ENCODE assay signal across 14 mouse cellular contexts in the genomic region with DNA sequence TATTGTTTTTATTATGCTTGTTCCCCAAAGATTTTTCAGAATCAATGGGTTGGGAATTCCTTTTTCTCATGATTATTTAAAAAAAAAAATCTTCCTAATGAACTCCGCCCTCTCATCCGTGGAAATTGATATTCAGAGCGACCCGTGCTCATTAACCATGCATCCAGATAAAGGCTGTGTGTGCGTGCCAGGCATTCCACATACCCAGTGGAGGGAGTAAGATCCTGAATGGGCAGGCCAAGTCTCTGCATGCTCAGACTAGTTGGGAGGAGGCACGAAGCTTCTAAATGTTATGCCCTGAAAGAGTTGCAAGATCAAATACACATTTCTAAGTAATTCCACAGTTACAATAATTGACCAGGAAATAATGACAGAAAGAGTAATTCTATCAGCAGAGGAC. TPM values are rescaled to one million over a fixed set of nuclear protein-coding genes. Genes with fewer than 3 reads are reported as not detected.
DNase-seq lines count a peak whose midpoint lies in the region; ATAC-seq and TF ChIP-seq lines count a peak whose summit lies in the region.
"Had no signal": no experiment of that assay in that cellular context is flagged by ENCODE, and none has a peak within 500 bp of the region (broad histone marks: within the 10 kb centered on the region; RNA-seq: fewer than 3 reads in every experiment).

No protein-coding gene starts in this region.

- H3K4me2 ChIP-seq in midbrain, embryonic 11.5 days: no peak overlapping the region
- no peak overlapping the region for H3K4me2 ChIP-seq in forebrain, embryonic 15.5 days (replicated peaks)
- H3K4me2 ChIP-seq in kidney, embryonic 16.5 days (replicated peaks; ENCODE audit: low read depth, low read length): no peak overlapping the region
- no peak overlapping the region for H3K4me2 ChIP-seq in midbrain, postnatal 0 days (ENCODE audit: low read depth, low read length, poor library complexity, severe bottlenecking)
- no peak overlapping the region for H3K4me2 ChIP-seq in intestine, postnatal 0 days (replicated peaks; ENCODE audit: low read depth)
- H3K4me2 ChIP-seq: limb, embryonic 12.5 days; lung, embryonic 14.5 days; neural tube, embryonic 15.5 days had no signal

- no peaks in the 10 kb centered on the region for H3K4me1 ChIP-seq in midbrain, embryonic 11.5 days (ENCODE audit: control insufficient read depth, insufficient read depth, low read length)
- H3K4me1 ChIP-seq in midbrain, embryonic 10.5 days: no peaks in the 10 kb centered on the region
- H3K4me1 ChIP-seq in forebrain, embryonic 15.5 days: peaks cover 5% of the 10 kb centered on the region; the same call in 1 of the 2 replicates
- no peaks in the 10 kb centered on the region for H3K4me1 ChIP-seq in kidney, embryonic 16.5 days (ENCODE audit: insufficient read depth, low read length)
- H3K4me1 ChIP-seq in midbrain, postnatal 0 days (ENCODE audit: insufficient read depth, low read length): no peaks in the 10 kb centered on the region
- H3K4me1 ChIP-seq in intestine, postnatal 0 days (replicated peaks; ENCODE audit: control insufficient read depth, insufficient read depth, low read length): no peaks in the 10 kb centered on the region
- H3K4me1 ChIP-seq: limb, embryonic 12.5 days; neural tube, embryonic 15.5 days had no signal

- H3K9me3 ChIP-seq in midbrain, embryonic 11.5 days (ENCODE audit: control insufficient read depth, low read length): no peaks in the 10 kb centered on the region
- H3K9me3 ChIP-seq in midbrain, embryonic 10.5 days (replicated peaks): no peaks in the 10 kb centered on the region
- no peaks in the 10 kb centered on the region for H3K9me3 ChIP-seq in forebrain, embryonic 15.5 days
- no peaks in the 10 kb centered on the region for H3K9me3 ChIP-seq in kidney, embryonic 16.5 days (ENCODE audit: low read length)
- no peaks in the 10 kb centered on the region for H3K9me3 ChIP-seq in midbrain, postnatal 0 days (ENCODE audit: low read length)
- no peaks in the 10 kb centered on the region for H3K9me3 ChIP-seq in intestine, postnatal 0 days (ENCODE audit: control insufficient read depth)
- H3K9me3 ChIP-seq: limb, embryonic 12.5 days; neural tube, embryonic 15.5 days had no signal

- DNase-seq in midbrain, embryonic 11.5 days (ENCODE audit: low spot score, missing footprints): no peak
- DNase-seq in midbrain, embryonic 10.5 days (ENCODE audit: low spot score): no peak
- peak; percentile 14 for DNase-seq in midbrain, postnatal 0 days (ENCODE audit: low spot score)
- DNase-seq in gastrocnemius, adult 18-20 months (ENCODE audit: low spot score): no peak
- DNase-seq in urinary bladder, postnatal 25 days (ENCODE audit: low spot score): no peak
- DNase-seq: adrenal gland, postnatal 10 days; heart, postnatal 4 days; layer of hippocampus, adult 9-11 months; lung, embryonic 14.5 days had no signal

- TF ChIP-seq CTCF in midbrain, postnatal 0 days (IDR thresholded peaks at IDR 0.05): no peak
- TF ChIP-seq CTCF in intestine, postnatal 0 days (IDR thresholded peaks at IDR 0.05; ENCODE audit: low read depth): no peak

- 0 out of 2 replicates have a peak, but pooled peaks have one; percentile 70 for ATAC-seq in midbrain, embryonic 11.5 days (ENCODE audit: low FRiP score)
- ATAC-seq in forebrain, embryonic 15.5 days (replicated peaks): peak; percentile 95
- ATAC-seq in kidney, embryonic 16.5 days (ENCODE audit: low FRiP score, low TSS enrichment): peak; percentile 81; the same call in 1 of the 2 replicates
- ATAC-seq in midbrain, postnatal 0 days (ENCODE audit: low FRiP score): no peak
- ATAC-seq in intestine, postnatal 0 days: no peak

- WGBS in midbrain, embryonic 11.5 days: 71% methylated on average over 6 of the region's 6 CpGs
- WGBS in midbrain, embryonic 10.5 days: 74% methylated on average over 6 of the region's 6 CpGs
- WGBS in forebrain, embryonic 15.5 days: 24% methylated on average over 6 of the region's 6 CpGs
- 67% methylated on average over 6 of the region's 6 CpGs for WGBS in kidney, embryonic 16.5 days
- 54% methylated on average over 6 of the region's 6 CpGs for WGBS in midbrain, postnatal 0 days
- 78% methylated on average over 6 of the region's 6 CpGs for WGBS in intestine, postnatal 0 days

- H3K27ac ChIP-seq in midbrain, embryonic 11.5 days (ENCODE audit: low read depth, low read length): no peak overlapping the region
- H3K27ac ChIP-seq in midbrain, embryonic 10.5 days (replicated peaks): no peak overlapping the region
- no peak overlapping the region for H3K27ac ChIP-seq in forebrain, embryonic 15.5 days (replicated peaks)
- no peak overlapping the region for H3K27ac ChIP-seq in kidney, embryonic 16.5 days (ENCODE audit: low read length)
- H3K27ac ChIP-seq in midbrain, postnatal 0 days (ENCODE audit: low read depth, low read length): no peak overlapping the region
- no peak overlapping the region for H3K27ac ChIP-seq in intestine, postnatal 0 days (ENCODE audit: low read depth, low read length)
- H3K27ac ChIP-seq: limb, embryonic 12.5 days; neural tube, embryonic 15.5 days had no signal

- no peak overlapping the region for H3K4me3 ChIP-seq in midbrain, embryonic 11.5 days (ENCODE audit: low read depth, low read length)
- no peak overlapping the region for H3K4me3 ChIP-seq in midbrain, embryonic 10.5 days
- H3K4me3 ChIP-seq in forebrain, embryonic 15.5 days: no peak overlapping the region
- no peak overlapping the region for H3K4me3 ChIP-seq in kidney, embryonic 16.5 days (ENCODE audit: low read length)
- no peak overlapping the region for H3K4me3 ChIP-seq in midbrain, postnatal 0 days (ENCODE audit: low read depth, low read length)
- H3K4me3 ChIP-seq in intestine, postnatal 0 days (ENCODE audit: low read depth, low read length): no peak overlapping the region
- H3K4me3 ChIP-seq: limb, embryonic 12.5 days; neural tube, embryonic 15.5 days had no signal

- no peaks in the 10 kb centered on the region for H3K36me3 ChIP-seq in midbrain, embryonic 11.5 days (ENCODE audit: control insufficient read depth, insufficient read depth, low read length)
- no peaks in the 10 kb centered on the region for H3K36me3 ChIP-seq in midbrain, embryonic 10.5 days
- H3K36me3 ChIP-seq in forebrain, embryonic 15.5 days: no peaks in the 10 kb centered on the region
- no peaks in the 10 kb centered on the region for H3K36me3 ChIP-seq in kidney, embryonic 16.5 days (ENCODE audit: insufficient read depth, low read length)
- H3K36me3 ChIP-seq in midbrain, postnatal 0 days (ENCODE audit: insufficient read depth, low read length): no peaks in the 10 kb centered on the region
- H3K36me3 ChIP-seq in intestine, postnatal 0 days (ENCODE audit: control insufficient read depth, insufficient read depth): no peaks in the 10 kb centered on the region
- H3K36me3 ChIP-seq: limb, embryonic 12.5 days; neural tube, embryonic 15.5 days had no signal

- H3K27me3 ChIP-seq in midbrain, embryonic 11.5 days (ENCODE audit: control insufficient read depth, insufficient read depth, low read length): no peaks in the 10 kb centered on the region
- H3K27me3 ChIP-seq in midbrain, embryonic 10.5 days (ENCODE audit: low read depth, poor library complexity, severe bottlenecking): no peaks in the 10 kb centered on the region
- H3K27me3 ChIP-seq in forebrain, embryonic 15.5 days: no peaks in the 10 kb centered on the region
- H3K27me3 ChIP-seq in kidney, embryonic 16.5 days (ENCODE audit: insufficient read depth, low read length): no peaks in the 10 kb centered on the region
- no peaks in the 10 kb centered on the region for H3K27me3 ChIP-seq in midbrain, postnatal 0 days (ENCODE audit: insufficient read depth, low read length)
- no peaks in the 10 kb centered on the region for H3K27me3 ChIP-seq in intestine, postnatal 0 days (replicated peaks; ENCODE audit: control insufficient read depth, insufficient read depth, low read length)
- H3K27me3 ChIP-seq: limb, embryonic 12.5 days; neural tube, embryonic 15.5 days had no signal

- no peak overlapping the region for H3K9ac ChIP-seq in midbrain, embryonic 11.5 days (ENCODE audit: low read length)
- H3K9ac ChIP-seq in forebrain, embryonic 15.5 days (replicated peaks): no peak overlapping the region
- H3K9ac ChIP-seq in kidney, embryonic 16.5 days (replicated peaks; ENCODE audit: low read length): no peak overlapping the region
- H3K9ac ChIP-seq in midbrain, postnatal 0 days (replicated peaks; ENCODE audit: low read length, poor library complexity, severe bottlenecking): no peak overlapping the region
- H3K9ac ChIP-seq in intestine, postnatal 0 days (ENCODE audit: low read depth, low read length): no peak overlapping the region
- H3K9ac ChIP-seq: limb, embryonic 12.5 days; lung, embryonic 14.5 days; neural tube, embryonic 15.5 days had no signal

RNA-seq across cellular contexts. Expression of gene Rgs2, which starts 26.5 kb away (rescaled TPM):
- 83.6 and 90.7 TPM in 2 replicates for polyA plus RNA-seq in midbrain, embryonic 11.5 days (2014; fragmentation: Nextera tagmentation; extraction: Ambion mirVana)
- polyA plus RNA-seq in midbrain, embryonic 10.5 days (2016; fragmentation: Nextera tagmentation; extraction: Ambion mirVana): 48.0 and 54.3 TPM in 2 replicates
- polyA plus RNA-seq in forebrain, embryonic 15.5 days (2015; fragmentation: Nextera tagmentation; extraction: Ambion mirVana): 79.6 and 88.7 TPM in 2 replicates
- polyA plus RNA-seq in kidney, embryonic 16.5 days (2015; fragmentation: Nextera tagmentation; extraction: Ambion mirVana): 26.0 and 33.2 TPM in 2 replicates
- total RNA-seq in midbrain, postnatal 0 days (2014; rRNA removed): 26.4 and 34.4 TPM in 2 replicates
- polyA plus RNA-seq in midbrain, postnatal 0 days (2015; fragmentation: Nextera tagmentation; extraction: Ambion mirVana): 83.3 and 85.2 TPM in 2 replicates
- polyA plus RNA-seq in intestine, postnatal 0 days (2015; fragmentation: Nextera tagmentation; extraction: Ambion mirVana): 87.6 and 91.2 TPM in 2 replicates
- total RNA-seq in gastrocnemius, adult 18-20 months (2021): 1 to 10 TPM; 4.4 to 9.9 TPM

Comparison
In these comparisons a context has a peak if more than half of its experiments do, and no peak if none do; other contexts are left out.
1. ATAC-seq: peak in midbrain, embryonic 11.5 days (single experiment), forebrain, embryonic 15.5 days (single experiment) and kidney, embryonic 16.5 days (single experiment); none in midbrain, postnatal 0 days (single experiment) and intestine, postnatal 0 days (single experiment).